Mouse (Mus musculus): ENCODE measurements around the gene Baiap2. TPM values are rescaled to one million over a fixed set of nuclear protein-coding genes. Genes with fewer than 3 reads are reported as not detected.

Gene Baiap2
- polyA plus RNA-seq, 1 experiment from 2014 or later = 11.0 TPM

DNA sequence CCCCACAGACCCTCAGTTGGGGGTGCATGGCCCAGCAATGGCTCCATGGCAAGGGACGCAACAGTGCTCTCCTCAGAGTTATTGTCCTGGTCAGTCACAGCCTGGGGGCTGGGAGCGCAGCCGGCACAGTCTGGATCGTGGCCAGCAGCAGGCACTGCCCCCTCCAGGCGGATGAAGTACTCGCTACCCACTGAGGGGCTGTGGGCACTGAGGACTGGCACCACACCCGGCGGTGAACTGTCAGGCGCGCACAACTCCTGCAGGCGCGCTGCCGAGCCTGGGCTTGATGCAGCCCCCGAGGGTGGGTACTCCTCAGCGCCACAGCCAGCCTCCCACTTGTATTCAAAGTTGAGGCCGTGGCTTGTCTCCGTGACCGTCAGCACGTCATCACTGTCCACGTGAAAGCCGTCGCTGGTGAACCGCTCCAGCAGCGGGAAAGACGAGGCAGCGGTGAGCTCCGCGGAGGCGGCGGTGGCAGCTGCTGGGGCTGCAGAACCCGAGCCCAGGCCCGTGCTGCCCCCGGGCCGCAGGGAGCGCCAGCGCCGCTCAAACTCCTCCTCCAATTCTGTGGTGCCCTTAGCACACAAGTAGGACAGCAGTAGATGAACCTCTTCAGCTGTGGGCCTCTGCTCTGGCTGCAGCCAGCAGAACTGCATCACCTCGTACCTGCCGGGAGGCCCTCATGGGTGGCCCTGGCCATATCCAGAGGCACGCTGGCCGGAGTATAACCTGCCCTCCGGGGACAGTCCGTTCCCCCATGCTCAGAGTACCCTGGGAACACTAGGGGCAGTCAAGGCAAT, 69.4 kb downstream of the Baiap2 start:
- H3K36me3 ChIP-seq (ENCODE audit: control insufficient read depth, insufficient read depth, low read length) = peaks cover 58% of the 10 kb centered on the region
- no peaks in the 10 kb centered on the region for H3K9me3 ChIP-seq (ENCODE audit: control insufficient read depth, low read length)
- H3K4me2 ChIP-seq (ENCODE audit: low read length) = peak overlapping the region; percentile 15; the same call in 1 of the 2 replicates
- ATAC-seq (ENCODE audit: low FRiP score, low TSS enrichment) (peak; percentile 54), DNase-seq (peak; percentile 70)
- no peaks in the 10 kb centered on the region for H3K27me3 ChIP-seq (ENCODE audit: control insufficient read depth, insufficient read depth, low read length)
- H3K27ac ChIP-seq (replicated peaks; ENCODE audit: low read depth, low read length) = 0 out of 2 replicates have a peak overlapping the region, but pooled peaks have one; percentile 26
- H3K4me3 ChIP-seq (replicated peaks; ENCODE audit: low read depth, low read length) = no peak overlapping the region
- 39% methylated on average over 43 of the region's 43 CpGs for WGBS
- no peak overlapping the region for H3K9ac ChIP-seq (replicated peaks; ENCODE audit: low read length)
- H3K4me1 ChIP-seq (ENCODE audit: control insufficient read depth, insufficient read depth, low read length) = 0 out of 2 replicates have a peak, but pooled peaks cover 8% of the 10 kb centered on the region

DNA sequence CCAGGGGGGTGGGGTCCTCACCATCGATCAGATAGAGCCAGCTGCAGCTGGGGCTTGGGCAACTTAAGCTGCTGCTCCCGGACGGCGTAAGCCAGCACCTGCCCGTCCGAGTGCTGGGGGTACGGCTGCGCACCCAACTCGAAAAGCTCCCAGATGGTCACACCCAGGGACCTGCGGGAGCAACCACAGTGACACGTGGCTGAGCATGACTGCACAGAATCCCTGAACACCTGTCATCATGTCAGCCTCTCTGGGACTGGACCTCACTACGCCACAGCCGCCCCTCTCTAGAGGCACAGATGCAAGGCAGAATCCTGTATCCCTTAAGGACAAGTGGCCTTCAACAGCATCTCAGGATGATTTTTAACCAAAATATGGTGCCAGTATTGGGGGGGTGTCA, 70.1 kb downstream of the Baiap2 start:
- ATAC-seq (ENCODE audit: low FRiP score, low TSS enrichment) (no peak), DNase-seq (no peak)
- 0 out of 2 replicates have a peak, but pooled peaks cover 8% of the 10 kb centered on the region for H3K4me1 ChIP-seq (ENCODE audit: control insufficient read depth, insufficient read depth, low read length)
- no peak overlapping the region for H3K27ac ChIP-seq (replicated peaks; ENCODE audit: low read depth, low read length)
- H3K9ac ChIP-seq (replicated peaks; ENCODE audit: low read length) = no peak overlapping the region
- no peaks in the 10 kb centered on the region for H3K9me3 ChIP-seq (ENCODE audit: control insufficient read depth, low read length)
- no peaks in the 10 kb centered on the region for H3K27me3 ChIP-seq (ENCODE audit: control insufficient read depth, insufficient read depth, low read length)
- 71% methylated on average over 13 of the region's 13 CpGs for whole genome bisulfite sequencing
- H3K36me3 ChIP-seq (ENCODE audit: control insufficient read depth, insufficient read depth, low read length) = peaks cover 58% of the 10 kb centered on the region
- H3K4me2 ChIP-seq (ENCODE audit: low read length) = no peak overlapping the region
- no peak overlapping the region for H3K4me3 ChIP-seq (replicated peaks; ENCODE audit: low read depth, low read length)

DNA sequence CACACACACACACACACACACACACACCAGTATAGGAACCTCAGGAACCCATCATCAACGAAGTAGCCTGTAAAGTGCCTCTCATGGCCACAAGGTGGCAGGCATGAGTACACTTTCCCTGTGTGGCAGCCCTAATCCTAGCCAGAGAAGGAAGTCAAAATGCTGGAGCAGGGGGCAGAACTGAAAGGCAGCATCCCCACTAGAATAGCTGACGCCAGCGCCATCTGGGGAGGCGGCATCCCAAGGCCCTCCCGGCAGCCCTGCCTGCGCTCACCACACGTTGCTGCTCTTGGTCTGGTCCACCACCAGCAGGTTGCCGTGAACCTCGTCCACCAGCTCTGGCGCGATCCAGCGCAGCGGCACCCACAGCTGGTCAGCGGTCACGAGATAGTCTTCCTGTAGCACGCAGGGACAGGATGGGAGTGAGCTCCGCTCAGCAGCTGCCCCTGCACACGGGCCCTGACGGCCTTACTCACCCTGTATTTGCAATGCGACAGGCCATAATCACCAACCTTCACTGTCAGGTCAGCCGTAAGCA, 70.7 kb downstream of the Baiap2 start:
- H3K4me2 ChIP-seq (ENCODE audit: low read length) = peak overlapping the region; percentile 35
- WGBS = 13% methylated on average over 21 of the region's 21 CpGs
- no peak overlapping the region for H3K4me3 ChIP-seq (replicated peaks; ENCODE audit: low read depth, low read length)
- H3K27ac ChIP-seq (replicated peaks; ENCODE audit: low read depth, low read length) = no peak overlapping the region
- ATAC-seq (ENCODE audit: low FRiP score, low TSS enrichment) (peak; percentile 65; the same call in 1 of the 2 replicates), DNase-seq (peak; percentile 94)
- 0 out of 2 replicates have a peak, but pooled peaks cover 8% of the 10 kb centered on the region for H3K4me1 ChIP-seq (ENCODE audit: control insufficient read depth, insufficient read depth, low read length)
- H3K9ac ChIP-seq (replicated peaks; ENCODE audit: low read length) = peak overlapping the region; percentile 9; the same call in 1 of the 2 replicates
- H3K27me3 ChIP-seq (ENCODE audit: control insufficient read depth, insufficient read depth, low read length) = no peaks in the 10 kb centered on the region
- peaks cover 53% of the 10 kb centered on the region for H3K36me3 ChIP-seq (ENCODE audit: control insufficient read depth, insufficient read depth, low read length)
- H3K9me3 ChIP-seq (ENCODE audit: control insufficient read depth, low read length) = no peaks in the 10 kb centered on the region

DNA sequence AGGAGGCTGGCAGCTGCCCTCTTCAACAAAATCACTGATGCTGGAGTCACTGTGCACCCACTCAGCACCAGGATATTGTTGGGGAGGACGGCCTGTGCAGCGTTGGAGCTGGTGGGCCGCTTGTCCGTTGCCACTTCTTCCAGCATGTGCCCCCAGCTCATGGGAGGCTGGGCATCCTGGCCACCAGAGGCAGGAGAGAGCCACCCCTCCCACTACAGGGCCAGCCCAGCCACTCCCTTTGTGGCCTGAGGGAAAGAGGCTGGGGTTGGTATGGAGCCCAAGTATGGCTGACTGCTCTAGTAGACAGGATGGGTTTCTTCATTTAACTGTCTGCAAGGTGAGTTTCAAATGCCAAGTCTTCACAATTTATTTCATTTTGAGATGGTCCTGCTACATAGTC, 72.2 kb downstream of the Baiap2 start:
- WGBS = 90% methylated on average over 4 of the region's 4 CpGs
- H3K9ac ChIP-seq (replicated peaks; ENCODE audit: low read length) = no peak overlapping the region
- peaks cover 38% of the 10 kb centered on the region for H3K36me3 ChIP-seq (ENCODE audit: control insufficient read depth, insufficient read depth, low read length)

DNA sequence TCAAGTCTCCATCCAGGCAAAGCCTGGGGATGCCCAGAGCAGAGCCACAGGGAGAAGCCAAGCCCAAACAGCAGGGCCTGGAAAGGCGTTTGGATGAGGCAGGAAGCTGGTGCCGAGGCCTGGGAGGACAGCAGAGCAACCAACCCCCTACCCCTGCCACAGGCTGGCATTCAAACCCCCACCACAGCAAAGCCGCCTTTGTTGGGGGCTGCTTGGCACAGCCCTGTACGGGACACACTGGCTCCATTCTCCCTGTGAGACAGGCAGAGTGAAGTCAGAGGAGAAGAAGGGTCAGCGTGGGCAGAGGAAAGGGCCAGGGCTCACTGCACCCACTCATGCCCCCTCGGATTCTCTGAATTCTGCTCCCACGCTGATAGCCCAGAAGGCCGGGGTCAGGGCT, 74.4 kb downstream of the Baiap2 start:
- no peak overlapping the region for H3K27ac ChIP-seq (replicated peaks; ENCODE audit: low read depth, low read length)
- no peak overlapping the region for H3K9ac ChIP-seq (replicated peaks; ENCODE audit: low read length)
- WGBS = 84% methylated on average over 8 of the region's 8 CpGs
- ATAC-seq (ENCODE audit: low FRiP score, low TSS enrichment) (no peak), DNase-seq (no peak)
- peaks cover 17% of the 10 kb centered on the region; the same call in 1 of the 2 replicates for H3K36me3 ChIP-seq (ENCODE audit: control insufficient read depth, insufficient read depth, low read length)
- no peaks in the 10 kb centered on the region for H3K27me3 ChIP-seq (ENCODE audit: control insufficient read depth, insufficient read depth, low read length)
- no peaks in the 10 kb centered on the region for H3K9me3 ChIP-seq (ENCODE audit: control insufficient read depth, low read length)
- H3K4me3 ChIP-seq (replicated peaks; ENCODE audit: low read depth, low read length) = no peak overlapping the region
- peaks cover 9% of the 10 kb centered on the region; the same call in 1 of the 2 replicates for H3K4me1 ChIP-seq (ENCODE audit: control insufficient read depth, insufficient read depth, low read length)
- H3K4me2 ChIP-seq (ENCODE audit: low read length) = no peak overlapping the region

More for the DNA sequence above, 72.2 kb downstream of the Baiap2 start:
- Histone ChIP-seq H3K27ac (replicated peaks; ENCODE audit: low read depth, low read length) (no peak overlapping the region), H3K27me3 (ENCODE audit: control insufficient read depth, insufficient read depth, low read length) (no peaks in the 10 kb centered on the region), H3K4me3 (replicated peaks; ENCODE audit: low read depth, low read length) (no peak overlapping the region), H3K9me3 (ENCODE audit: control insufficient read depth, low read length) (no peaks in the 10 kb centered on the region), H3K4me2 (ENCODE audit: low read length) (no peak overlapping the region), H3K4me1 (ENCODE audit: control insufficient read depth, insufficient read depth, low read length) (peaks cover 11% of the 10 kb centered on the region; the same call in 1 of the 2 replicates)
- DNase-seq = no peak
- no peak for ATAC-seq (ENCODE audit: low FRiP score, low TSS enrichment)

DNA sequence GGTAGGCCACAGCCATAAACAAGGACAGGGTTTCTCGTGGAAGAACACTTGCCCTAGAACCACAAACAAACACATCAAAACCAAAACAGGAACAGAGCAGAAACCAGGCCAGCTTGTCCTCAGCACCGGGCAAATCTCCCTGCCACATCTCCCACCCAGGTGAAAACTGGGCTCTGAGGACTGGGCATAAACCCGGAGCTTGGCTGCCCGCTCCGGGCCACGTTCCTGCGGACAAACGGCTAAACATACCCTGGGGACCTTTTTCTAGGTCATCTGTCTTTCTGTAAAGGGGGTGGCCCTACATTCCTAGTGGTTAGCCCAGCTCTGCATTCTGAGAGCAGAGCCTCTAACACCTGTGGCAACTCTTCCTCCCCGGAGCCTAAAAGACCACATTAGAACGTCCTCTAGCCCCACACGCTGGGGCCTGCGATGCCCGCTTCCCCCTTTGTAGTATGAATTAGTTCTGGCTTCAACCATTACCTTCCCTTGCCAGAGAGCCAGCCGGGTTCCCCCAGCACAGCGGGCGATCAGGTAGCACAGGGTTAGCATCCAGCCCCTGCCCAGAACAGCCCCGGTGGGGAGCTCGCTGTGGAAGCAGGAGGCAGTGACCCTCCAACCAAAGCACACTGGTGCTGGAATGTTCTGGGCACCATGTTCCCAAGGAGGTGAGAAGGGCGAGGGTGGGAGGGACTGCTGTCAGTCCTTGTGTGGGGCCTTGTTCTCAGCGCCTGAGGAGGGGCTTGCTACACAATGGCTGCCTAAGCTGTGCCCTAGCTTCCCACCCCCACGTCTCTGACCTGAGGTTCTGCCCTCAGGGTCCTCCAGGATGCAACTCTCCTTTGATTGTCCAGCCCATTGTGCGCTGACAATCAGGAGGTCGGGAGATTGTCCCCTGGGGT, 77.2 kb downstream of the Baiap2 start:
- Histone ChIP-seq H3K27ac (replicated peaks; ENCODE audit: low read depth, low read length) (no peak overlapping the region), H3K36me3 (ENCODE audit: control insufficient read depth, insufficient read depth, low read length) (peaks cover 6% of the 10 kb centered on the region; the same call in 1 of the 2 replicates), H3K4me2 (ENCODE audit: low read length) (no peak overlapping the region), H3K9ac (replicated peaks; ENCODE audit: low read length) (no peak overlapping the region; the same call in 1 of the 2 replicates), H3K9me3 (ENCODE audit: control insufficient read depth, low read length) (no peaks in the 10 kb centered on the region), H3K27me3 (ENCODE audit: control insufficient read depth, insufficient read depth, low read length) (no peaks in the 10 kb centered on the region), H3K4me3 (replicated peaks; ENCODE audit: low read depth, low read length) (no peak overlapping the region), H3K4me1 (ENCODE audit: control insufficient read depth, insufficient read depth, low read length) (peaks cover 19% of the 10 kb centered on the region)
- ATAC-seq (ENCODE audit: low FRiP score, low TSS enrichment) (no peak), DNase-seq (no peak)
- 44% methylated on average over 23 of the region's 23 CpGs for WGBS

DNA sequence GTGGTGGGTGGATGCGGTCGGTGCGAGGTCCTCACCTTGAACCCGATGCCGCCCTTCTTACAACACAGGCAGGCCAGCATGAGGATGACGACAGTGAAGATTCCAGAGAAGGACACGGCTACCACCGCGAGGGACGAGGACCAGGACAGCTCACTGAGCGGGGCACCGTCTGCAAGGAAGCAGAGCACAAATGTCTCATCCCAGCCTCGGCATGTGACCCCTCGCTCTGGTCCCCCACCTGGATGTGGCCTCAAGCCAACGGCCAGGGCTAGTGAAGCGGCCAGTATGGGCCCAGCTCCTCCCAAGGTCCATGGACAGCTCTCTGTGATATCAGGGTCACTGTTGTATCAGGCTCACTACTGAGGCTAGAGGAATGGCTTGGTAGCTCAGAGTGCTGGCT, 78.8 kb downstream of the Baiap2 start:
- Histone ChIP-seq H3K4me3 (replicated peaks; ENCODE audit: low read depth, low read length) (no peak overlapping the region), H3K27ac (replicated peaks; ENCODE audit: low read depth, low read length) (no peak overlapping the region), H3K9me3 (ENCODE audit: control insufficient read depth, low read length) (no peaks in the 10 kb centered on the region), H3K9ac (replicated peaks; ENCODE audit: low read length) (no peak overlapping the region), H3K4me2 (ENCODE audit: low read length) (no peak overlapping the region), H3K4me1 (ENCODE audit: control insufficient read depth, insufficient read depth, low read length) (peaks cover 19% of the 10 kb centered on the region), H3K36me3 (ENCODE audit: control insufficient read depth, insufficient read depth, low read length) (no peaks in the 10 kb centered on the region), H3K27me3 (ENCODE audit: control insufficient read depth, insufficient read depth, low read length) (no peaks in the 10 kb centered on the region)
- 95% methylated on average over 16 of the region's 16 CpGs for WGBS
- ATAC-seq (ENCODE audit: low FRiP score, low TSS enrichment) (no peak), DNase-seq (no peak)

DNA sequence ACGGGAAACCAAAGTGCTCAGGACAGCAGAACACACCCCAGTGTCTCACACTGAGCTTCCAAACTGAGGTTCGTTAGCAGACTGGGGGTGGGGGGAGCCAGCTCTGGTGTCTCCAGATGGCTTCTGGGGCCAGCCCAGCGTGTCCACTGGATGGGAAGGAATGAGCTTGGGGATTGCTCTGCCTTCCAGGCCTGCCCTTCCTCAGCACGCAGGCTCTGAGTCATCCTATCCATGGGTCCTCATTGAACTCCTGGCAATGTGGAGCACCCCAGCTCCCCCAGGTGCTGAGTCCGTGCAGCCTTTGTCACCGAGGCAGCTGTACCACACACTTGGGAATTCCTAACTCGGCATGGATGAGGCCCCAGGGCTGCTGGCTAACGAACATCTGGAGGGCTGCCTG, 79.7 kb downstream of the Baiap2 start:
- Histone ChIP-seq H3K4me3 (replicated peaks; ENCODE audit: low read depth, low read length) (no peak overlapping the region), H3K9ac (replicated peaks; ENCODE audit: low read length) (no peak overlapping the region), H3K27ac (replicated peaks; ENCODE audit: low read depth, low read length) (peak overlapping the region; percentile 60; the same call in 1 of the 2 replicates), H3K9me3 (ENCODE audit: control insufficient read depth, low read length) (no peaks in the 10 kb centered on the region), H3K4me2 (ENCODE audit: low read length) (no peak overlapping the region), H3K4me1 (ENCODE audit: control insufficient read depth, insufficient read depth, low read length) (peaks cover 19% of the 10 kb centered on the region), H3K36me3 (ENCODE audit: control insufficient read depth, insufficient read depth, low read length) (no peaks in the 10 kb centered on the region), H3K27me3 (ENCODE audit: control insufficient read depth, insufficient read depth, low read length) (no peaks in the 10 kb centered on the region)
- 47% methylated on average over 8 of the region's 8 CpGs for WGBS
- DNase-seq (no peak), ATAC-seq (ENCODE audit: low FRiP score, low TSS enrichment) (no peak)

Data from midbrain, embryonic 14.5 days (tissue).